In the genomic region with DNA sequence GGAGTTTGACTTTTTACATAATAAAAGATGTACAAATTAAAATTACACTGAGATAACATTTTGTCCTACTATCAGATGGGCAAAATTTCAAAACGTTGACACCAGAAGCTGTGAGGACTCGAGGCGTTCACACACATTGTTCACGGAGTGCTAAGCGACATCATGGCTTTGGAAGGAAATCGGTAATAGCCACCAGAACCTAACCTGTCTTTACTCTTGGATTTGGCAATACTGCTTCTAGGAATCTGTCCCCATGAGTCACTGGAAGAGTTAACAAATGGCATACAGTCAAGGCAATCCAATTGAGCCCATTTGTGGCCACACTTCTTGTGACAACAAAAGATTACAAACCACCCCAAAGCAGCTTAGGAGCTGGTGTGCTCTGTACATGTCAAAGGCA, we compare ENCODE assay signal across 27 mouse cellular contexts. TPM values are rescaled to one million over a fixed set of nuclear protein-coding genes. Genes with fewer than 3 reads are reported as not detected.
DNase-seq lines count a peak whose midpoint lies in the region; ATAC-seq and TF ChIP-seq lines count a peak whose summit lies in the region.
"Had no signal": no experiment of that assay in that cellular context is flagged by ENCODE, and none has a peak within 500 bp of the region (broad histone marks: within the 10 kb centered on the region; RNA-seq: fewer than 3 reads in every experiment).

No protein-coding gene starts in this region.

- peak; percentile 83 for ATAC-seq in liver, postnatal 0 days
- ATAC-seq in liver, embryonic 12.5 days = no peak
- peak; percentile 86 for ATAC-seq in stomach, postnatal 0 days (ENCODE audit: low FRiP score, low TSS enrichment)
- no peak for ATAC-seq in intestine, embryonic 16.5 days
- ATAC-seq: activated CD4-positive, CD25-positive, alpha-beta regulatory T cell, adult 4 months; CD4-positive, CD25-positive, alpha-beta regulatory T cell, adult 4 months; forebrain, embryonic 14.5 days; forebrain, embryonic 16.5 days; Patski had no signal

- H3K9ac ChIP-seq in liver, postnatal 0 days (replicated peaks) = no peak overlapping the region
- H3K9ac ChIP-seq in liver, embryonic 12.5 days = no peak overlapping the region
- no peak overlapping the region for H3K9ac ChIP-seq in stomach, postnatal 0 days (ENCODE audit: low read length)
- no peak overlapping the region for H3K9ac ChIP-seq in intestine, embryonic 16.5 days (ENCODE audit: low read depth, low read length)
- H3K9ac ChIP-seq: embryonic facial prominence, embryonic 12.5 days; forebrain, embryonic 12.5 days had no signal

- H3K4me2 ChIP-seq in liver, postnatal 0 days (ENCODE audit: low read depth, low read length) = no peak overlapping the region
- no peak overlapping the region for H3K4me2 ChIP-seq in liver, embryonic 12.5 days
- no peak overlapping the region for H3K4me2 ChIP-seq in stomach, postnatal 0 days (replicated peaks; ENCODE audit: low read depth)
- no peak overlapping the region for H3K4me2 ChIP-seq in intestine, embryonic 16.5 days (ENCODE audit: low read depth, low read length)
- H3K4me2 ChIP-seq: embryonic facial prominence, embryonic 12.5 days; forebrain, embryonic 12.5 days had no signal

- H3K9me3 ChIP-seq in liver, postnatal 0 days (ENCODE audit: low read length) = no peaks in the 10 kb centered on the region
- H3K9me3 ChIP-seq in liver, embryonic 12.5 days (replicated peaks) = no peaks in the 10 kb centered on the region
- H3K9me3 ChIP-seq in stomach, postnatal 0 days (ENCODE audit: control insufficient read depth, low read length) = no peaks in the 10 kb centered on the region
- H3K9me3 ChIP-seq in forebrain, embryonic 10.5 days = no peaks in the 10 kb centered on the region
- H3K9me3 ChIP-seq in intestine, embryonic 16.5 days (ENCODE audit: control insufficient read depth, low read length) = no peaks in the 10 kb centered on the region
- H3K9me3 ChIP-seq: embryonic facial prominence, embryonic 10.5 days; embryonic facial prominence, embryonic 12.5 days; forebrain, embryonic 12.5 days; G1E had no signal

- no peaks in the 10 kb centered on the region for H3K27me3 ChIP-seq in liver, postnatal 0 days (ENCODE audit: insufficient read depth, low read length)
- H3K27me3 ChIP-seq in liver, embryonic 12.5 days (replicated peaks) = no peaks in the 10 kb centered on the region
- H3K27me3 ChIP-seq in stomach, postnatal 0 days (ENCODE audit: control insufficient read depth, insufficient read depth, low read length) = no peaks in the 10 kb centered on the region
- no peaks in the 10 kb centered on the region for H3K27me3 ChIP-seq in forebrain, embryonic 10.5 days (ENCODE audit: poor library complexity, severe bottlenecking)
- H3K27me3 ChIP-seq in intestine, embryonic 16.5 days (replicated peaks; ENCODE audit: control insufficient read depth, insufficient read depth, low read length) = no peaks in the 10 kb centered on the region
- H3K27me3 ChIP-seq: CH12.LX; embryonic facial prominence, embryonic 12.5 days; forebrain, embryonic 12.5 days; Patski had no signal

- no peak for TF ChIP-seq CTCF in liver, postnatal 0 days (IDR thresholded peaks at IDR 0.05; ENCODE audit: low read depth)
- TF ChIP-seq CTCF in stomach, postnatal 0 days (IDR thresholded peaks at IDR 0.05; ENCODE audit: low read depth) = no peak

- H3K4me3 ChIP-seq in liver, postnatal 0 days (ENCODE audit: low read depth, low read length) = no peak overlapping the region
- H3K4me3 ChIP-seq in liver, embryonic 12.5 days = no peak overlapping the region
- no peak overlapping the region for H3K4me3 ChIP-seq in stomach, postnatal 0 days (ENCODE audit: low read depth, low read length)
- H3K4me3 ChIP-seq in forebrain, embryonic 10.5 days = no peak overlapping the region
- no peak overlapping the region for H3K4me3 ChIP-seq in intestine, embryonic 16.5 days (ENCODE audit: low read length)
- H3K4me3 ChIP-seq: embryonic facial prominence, embryonic 10.5 days; embryonic facial prominence, embryonic 12.5 days; erythroblast, embryonic 14.5 days; forebrain, embryonic 12.5 days had no signal

- TF ChIP-seq EP300 in liver, postnatal 0 days (IDR thresholded peaks at IDR 0.05; ENCODE audit: low read depth) = no peak
- no peak for TF ChIP-seq EP300 in stomach, postnatal 0 days (optimal IDR thresholded peaks at IDR 0.05)

- H3K4me1 ChIP-seq in liver, postnatal 0 days (ENCODE audit: insufficient read depth) = no peaks in the 10 kb centered on the region
- H3K4me1 ChIP-seq in liver, embryonic 12.5 days = no peaks in the 10 kb centered on the region
- H3K4me1 ChIP-seq in stomach, postnatal 0 days (replicated peaks; ENCODE audit: control insufficient read depth, insufficient read depth) = no peaks in the 10 kb centered on the region
- no peaks in the 10 kb centered on the region for H3K4me1 ChIP-seq in forebrain, embryonic 10.5 days
- no peaks in the 10 kb centered on the region for H3K4me1 ChIP-seq in intestine, embryonic 16.5 days (ENCODE audit: control insufficient read depth, insufficient read depth, low read length)
- H3K4me1 ChIP-seq: embryonic facial prominence, embryonic 10.5 days; embryonic facial prominence, embryonic 12.5 days; forebrain, embryonic 12.5 days had no signal

- WGBS in liver, postnatal 0 days (ENCODE audit: insufficient replicate concordance) = 72% methylated on average over 6 of the region's 6 CpGs
- WGBS in liver, embryonic 12.5 days (ENCODE audit: insufficient replicate concordance) = 69% methylated on average over 6 of the region's 6 CpGs
- 44% methylated on average over 6 of the region's 6 CpGs for WGBS in stomach, postnatal 0 days
- 91% methylated on average over 6 of the region's 6 CpGs for WGBS in forebrain, embryonic 10.5 days
- 84% methylated on average over 6 of the region's 6 CpGs for WGBS in intestine, embryonic 16.5 days

- H3K36me3 ChIP-seq in liver, postnatal 0 days (replicated peaks; ENCODE audit: insufficient read depth, low read length) = no peaks in the 10 kb centered on the region
- no peaks in the 10 kb centered on the region for H3K36me3 ChIP-seq in liver, embryonic 12.5 days
- H3K36me3 ChIP-seq in stomach, postnatal 0 days (ENCODE audit: control insufficient read depth, insufficient read depth, low read length) = no peaks in the 10 kb centered on the region
- H3K36me3 ChIP-seq in forebrain, embryonic 10.5 days (replicated peaks) = no peaks in the 10 kb centered on the region
- no peaks in the 10 kb centered on the region for H3K36me3 ChIP-seq in intestine, embryonic 16.5 days (ENCODE audit: control insufficient read depth, insufficient read depth, low read length)
- H3K36me3 ChIP-seq: embryonic facial prominence, embryonic 10.5 days; embryonic facial prominence, embryonic 12.5 days; forebrain, embryonic 12.5 days; G1E had no signal

- no peak overlapping the region for H3K27ac ChIP-seq in liver, postnatal 0 days (ENCODE audit: low read depth)
- no peak overlapping the region for H3K27ac ChIP-seq in liver, embryonic 12.5 days
- H3K27ac ChIP-seq in stomach, postnatal 0 days (replicated peaks) = no peak overlapping the region
- H3K27ac ChIP-seq in forebrain, embryonic 10.5 days = no peak overlapping the region
- no peak overlapping the region for H3K27ac ChIP-seq in intestine, embryonic 16.5 days (ENCODE audit: low read length)
- H3K27ac ChIP-seq: embryonic facial prominence, embryonic 10.5 days; embryonic facial prominence, embryonic 12.5 days; forebrain, embryonic 12.5 days had no signal

- DNase-seq in liver, postnatal 0 days = no peak
- peak; percentile 8 for DNase-seq in 416B (ENCODE audit: low read depth)
- DNase-seq in fat pad, adult 2 months (ENCODE audit: extremely low read depth, low read depth, low spot score) = peak; percentile 71
- DNase-seq in stomach, postnatal 0 days (ENCODE audit: low spot score) = no peak
- no peak for DNase-seq in right cerebral cortex, postnatal 10 days (ENCODE audit: low spot score in 2 of 2)
- no peak for DNase-seq in forebrain, embryonic 10.5 days (ENCODE audit: extremely low spot score, low spot score)
- DNase-seq: adrenal gland, adult 8-10 months; adrenal gland, postnatal 14 days; adrenal gland, postnatal 36 days; cerebellum, adult 11-12 months; cerebellum, adult 2 months; cerebellum, adult 9-10 months; cerebellum, postnatal 10 days; cerebellum, postnatal 25 days had no signal

RNA-seq across cellular contexts. Expression of a gene that starts 14.6 kb away (rescaled TPM):
- 5.7 and 5.8 TPM in 2 replicates for polyA plus RNA-seq in liver, postnatal 0 days (2015; fragmentation: Nextera tagmentation; extraction: Ambion mirVana)
- 6.7 and 7.8 TPM in 2 replicates for polyA plus RNA-seq in liver, embryonic 12.5 days (2016; fragmentation: Nextera tagmentation; extraction: Ambion mirVana)
- polyA plus RNA-seq in stomach, postnatal 0 days (2015; fragmentation: Nextera tagmentation; extraction: Ambion mirVana) = 11.1 and 12.2 TPM in 2 replicates
- 32.9 and 33.8 TPM in 2 replicates for polyA plus RNA-seq in forebrain, embryonic 10.5 days (2016; fragmentation: Nextera tagmentation; extraction: Ambion mirVana)
- polyA plus RNA-seq in intestine, embryonic 16.5 days (2015; fragmentation: Nextera tagmentation; extraction: Ambion mirVana) = 8.5 and 11.2 TPM in 2 replicates
- polyA plus RNA-seq: G1E had no signal

Comparison
In these comparisons a context has a peak if more than half of its experiments do, and no peak if none do; other contexts are left out.
1. ATAC-seq: peak in liver, postnatal 0 days (single experiment) and stomach, postnatal 0 days (single experiment); none in liver, embryonic 12.5 days (single experiment) and intestine, embryonic 16.5 days (single experiment).
2. DNase-seq: peak in 416B (single experiment) and fat pad, adult 2 months (single experiment); none in liver, postnatal 0 days (single experiment), stomach, postnatal 0 days (single experiment), right cerebral cortex, postnatal 10 days (0 of 2) and forebrain, embryonic 10.5 days (single experiment).